Mouse (Mus musculus): ENCODE results near the gene Stx8. TPM values are rescaled to one million over a fixed set of nuclear protein-coding genes. Genes with fewer than 3 reads are reported as not detected.

Stx8 gene
- total and polyA plus RNA-seq, 3 experiments, result 29.5 to 152 (median 30.9) TPM

DNA sequence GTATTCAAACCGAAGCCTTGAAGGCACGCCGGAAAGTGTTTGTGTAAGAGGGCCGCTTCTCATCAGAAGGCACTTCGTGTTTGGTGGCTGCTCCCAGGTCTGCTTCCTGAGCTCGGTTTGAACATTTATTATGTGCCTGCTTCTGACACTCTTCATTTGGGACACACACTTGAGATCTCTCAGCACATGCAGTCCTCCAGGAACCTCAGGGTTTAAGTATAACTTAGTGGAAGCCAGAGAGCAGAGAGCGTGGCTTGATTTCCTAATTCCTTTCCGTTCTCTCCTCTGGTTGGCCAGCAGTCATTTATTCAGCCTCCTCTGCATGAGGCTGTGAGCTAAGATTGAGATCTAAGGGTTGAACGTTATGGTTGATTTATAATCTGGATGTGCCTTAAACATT is 71.1 kb downstream of the Stx8 start:
- Histone ChIP-seq H3K4me1 (ENCODE audit: control insufficient read depth in 1 of 2, insufficient read depth in 2 of 2, low read length in 2 of 2) (no peaks in the 10 kb centered on the region), H3K9ac (ENCODE audit: control insufficient read depth, low read depth, low read length, poor library complexity, severe bottlenecking) (no peak overlapping the region), H3K79me2 (ENCODE audit: control insufficient read depth, insufficient read depth, low read length, poor library complexity) (no peaks in the 10 kb centered on the region), H3K36me3 (ENCODE audit: control insufficient read depth in 1 of 2, insufficient read depth in 2 of 2, low read length in 2 of 2) (no peaks in the 10 kb centered on the region), H3K27ac (ENCODE audit: control insufficient read depth, low read depth, low read length) (no peak overlapping the region), H3K9me3 (replicated peaks; ENCODE audit: insufficient read depth, low read length) (no peaks in the 10 kb centered on the region), H3K4me3 (ENCODE audit: control insufficient read depth in 1 of 2, insufficient read depth in 1 of 2, low read depth in 2 of 2, low read length in 2 of 2) (no peak overlapping the region), H3K27me3 (ENCODE audit: control insufficient read depth in 1 of 2, insufficient read depth in 2 of 2, low read length in 2 of 2) (no peaks in the 10 kb centered on the region)
- TF ChIP-seq CHD1 (IDR thresholded peaks at IDR 0.05; ENCODE audit: low read depth, low read length), result no peak
- TF ChIP-seq MXI1 (IDR thresholded peaks at IDR 0.05; ENCODE audit: low read depth, low read length), result no peak
- TF ChIP-seq POLR2AphosphoS2 (IDR thresholded peaks at IDR 0.05; ENCODE audit: low read length), result no peak
- no peak for TF ChIP-seq GATA1 (IDR thresholded peaks at IDR 0.05; ENCODE audit: low read depth, low read length)
- no peak for TF ChIP-seq UBTF (IDR thresholded peaks at IDR 0.05; ENCODE audit: borderline replicate concordance, insufficient read depth, low read depth, low read length)
- TF ChIP-seq MEF2A (IDR thresholded peaks at IDR 0.05; ENCODE audit: extremely low read depth, insufficient replicate concordance, low read depth, low read length, poor library complexity, severe bottlenecking), result no peak
- no peak for TF ChIP-seq ZNF384 (IDR thresholded peaks at IDR 0.05; ENCODE audit: low read depth, low read length)
- TF ChIP-seq NELFE (IDR thresholded peaks at IDR 0.05; ENCODE audit: low read depth, low read length), result no peak
- no peak for TF ChIP-seq ETS1 (IDR thresholded peaks at IDR 0.05; ENCODE audit: low read depth, low read length)
- TF ChIP-seq RCOR1 (IDR thresholded peaks at IDR 0.05; ENCODE audit: low read depth, low read length), result no peak
- no peak for TF ChIP-seq ZC3H11A (IDR thresholded peaks at IDR 0.05; ENCODE audit: low read depth, low read length)
- TF ChIP-seq GABPA (IDR thresholded peaks at IDR 0.05; ENCODE audit: low read depth, low read length), result no peak
- no peak for TF ChIP-seq BHLHE40 (IDR thresholded peaks at IDR 0.05; ENCODE audit: borderline replicate concordance, low read depth, low read length)
- no peak for TF ChIP-seq SIN3A (IDR thresholded peaks at IDR 0.05; ENCODE audit: low read length)
- no peak for TF ChIP-seq POLR2AphosphoS5 (IDR thresholded peaks at IDR 0.05; ENCODE audit: borderline replicate concordance, low read depth, low read length)
- TF ChIP-seq USF2 (IDR thresholded peaks at IDR 0.05; ENCODE audit: borderline replicate concordance in 1 of 2, insufficient read depth in 1 of 2, low read depth in 1 of 2, low read length in 2 of 2), result no peak
- TF ChIP-seq SMC3 (IDR thresholded peaks at IDR 0.05; ENCODE audit: low read depth, low read length), result no peak
- no peak for TF ChIP-seq TBP (IDR thresholded peaks at IDR 0.05; ENCODE audit: low read depth, low read length)
- DNase-seq (ENCODE audit: low read depth, low spot score), result no peak

DNA sequence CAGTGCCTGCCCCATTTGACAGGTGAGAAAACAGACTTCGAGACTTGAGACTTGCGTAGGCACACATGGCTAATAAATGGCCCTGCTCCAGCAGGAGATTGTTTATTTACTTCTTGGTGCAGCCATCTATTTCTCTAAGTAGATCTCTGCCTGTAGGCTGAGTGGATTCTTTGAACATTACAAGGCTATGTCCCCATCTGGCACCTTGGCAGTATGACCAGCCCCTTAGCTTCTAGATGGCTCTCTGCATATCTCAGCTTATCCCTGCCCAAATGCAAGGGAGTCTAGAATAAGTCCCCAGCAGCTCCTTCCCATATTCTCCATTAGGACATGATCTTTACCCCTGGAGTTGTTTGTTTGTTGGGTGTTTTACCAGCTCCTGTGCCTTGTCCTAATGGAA is 72.1 kb downstream of the Stx8 start:
- Histone ChIP-seq H3K9ac (ENCODE audit: control insufficient read depth, low read depth, low read length, poor library complexity, severe bottlenecking) (no peak overlapping the region), H3K79me2 (ENCODE audit: control insufficient read depth, insufficient read depth, low read length, poor library complexity) (no peaks in the 10 kb centered on the region), H3K9me3 (replicated peaks; ENCODE audit: insufficient read depth, low read length) (no peaks in the 10 kb centered on the region), H3K36me3 (ENCODE audit: control insufficient read depth in 1 of 2, insufficient read depth in 2 of 2, low read length in 2 of 2) (no peaks in the 10 kb centered on the region), H3K27ac (ENCODE audit: control insufficient read depth, low read depth, low read length) (no peak overlapping the region), H3K4me1 (ENCODE audit: control insufficient read depth in 1 of 2, insufficient read depth in 2 of 2, low read length in 2 of 2) (no peaks in the 10 kb centered on the region), H3K4me3 (ENCODE audit: control insufficient read depth in 1 of 2, insufficient read depth in 1 of 2, low read depth in 2 of 2, low read length in 2 of 2) (no peak overlapping the region), H3K27me3 (ENCODE audit: control insufficient read depth in 1 of 2, insufficient read depth in 2 of 2, low read length in 2 of 2) (no peaks in the 10 kb centered on the region)
- DNase-seq (ENCODE audit: low read depth, low spot score), result no peak
- TF ChIP-seq KAT2A (conservative IDR thresholded peaks at IDR 0.05; ENCODE audit: low read depth, low read length) (no peak), E2F4 (IDR thresholded peaks at IDR 0.05; ENCODE audit: borderline replicate concordance, low read depth, low read length) (no peak), MYC (IDR thresholded peaks at IDR 0.05; ENCODE audit: low read depth, low read length) (no peak)
